Mouse (Mus musculus): ENCODE data around the gene Sds.
"Not testable (repeated sequence)": the region's sequence is repeated elsewhere in the genome, so short reads cannot be mapped to it uniquely, and the experiment has no call there.

Sds gene

GRCm38 (mm10) chr5:120490679-120491192, 14.4 kb downstream of the Sds start:
- no peak for DNase-seq (ENCODE audit: low read depth, low spot score)

- no peak for DNase-seq (ENCODE audit: low read depth, low spot score)
Measured at GRCm38 (mm10) chr5:120492437-120492836, 16.1 kb downstream of the Sds start.

GRCm38 (mm10) chr5:120493440-120493839, 17.1 kb downstream of the Sds start:
- DNase-seq (ENCODE audit: low read depth, low spot score), result no peak

- DNase-seq (ENCODE audit: low read depth, low spot score), result no peak
Measured at GRCm38 (mm10) chr5:120493873-120494395, 17.6 kb downstream of the Sds start.

- no peak for DNase-seq (ENCODE audit: low read depth, low spot score)
Measured at GRCm38 (mm10) chr5:120495064-120495702, 18.9 kb downstream of the Sds start.

GRCm38 (mm10) chr5:120495703-120496226, 19.4 kb downstream of the Sds start:
- DNase-seq (ENCODE audit: low read depth, low spot score), result no peak

GRCm38 (mm10) chr5:120497071-120497470, 20.7 kb downstream of the Sds start:
- DNase-seq (ENCODE audit: low read depth, low spot score), result no peak

- no peak for DNase-seq (ENCODE audit: low read depth, low spot score)
Measured at GRCm38 (mm10) chr5:120499202-120499601, 22.9 kb downstream of the Sds start.

- not testable (repeated sequence) for DNase-seq (ENCODE audit: low read depth, low spot score)
Measured at GRCm38 (mm10) chr5:120500609-120501008, 24.3 kb downstream of the Sds start.

GRCm38 (mm10) chr5:120502147-120502621, 25.9 kb downstream of the Sds start:
- peak; percentile 86 for DNase-seq (ENCODE audit: low read depth, low spot score)

- DNase-seq (ENCODE audit: low read depth, low spot score), result peak; percentile 66
Measured at GRCm38 (mm10) chr5:120502675-120503143, 26.4 kb downstream of the Sds start.

GRCm38 (mm10) chr5:120503144-120503795, 26.9 kb downstream of the Sds start, which contains the start of gene Plbd2:
Gene Plbd2, minus strand, starts transcription at chr5:120503625.
- peak; percentile 88 for DNase-seq (ENCODE audit: low read depth, low spot score)

GRCm38 (mm10) chr5:120505368-120505767, 29.0 kb downstream of the Sds start:
- DNase-seq (ENCODE audit: low read depth, low spot score), result peak; percentile 97

- no peak for DNase-seq (ENCODE audit: low read depth, low spot score)
Measured at GRCm38 (mm10) chr5:120505781-120506180, 29.5 kb downstream of the Sds start.

GRCm38 (mm10) chr5:120506490-120506889, 30.2 kb downstream of the Sds start:
- no peak for DNase-seq (ENCODE audit: low read depth, low spot score)

GRCm38 (mm10) chr5:120507311-120507710, 31.0 kb downstream of the Sds start:
- no peak for DNase-seq (ENCODE audit: low read depth, low spot score)

- DNase-seq (ENCODE audit: low read depth, low spot score), result peak; percentile 94
Measured at GRCm38 (mm10) chr5:120510982-120511642, 34.8 kb downstream of the Sds start, which contains the start of gene Slc8b1. Gene Slc8b1, plus strand, starts transcription at chr5:120511168.

- DNase-seq (ENCODE audit: low read depth, low spot score), result peak; percentile 43
Measured at GRCm38 (mm10) chr5:120511643-120512220, 35.4 kb downstream of the Sds start.

- no peak for DNase-seq (ENCODE audit: low read depth, low spot score)
Measured at GRCm38 (mm10) chr5:120512911-120513555, 36.7 kb downstream of the Sds start.

GRCm38 (mm10) chr5:120514031-120514677, 37.8 kb downstream of the Sds start:
- peak; percentile 31 for DNase-seq (ENCODE audit: low read depth, low spot score)

Measured in 3T3-L1 (cell line).